Mouse (Mus musculus) erythroblast, embryonic 14.5 days (primary cell): Measurements from ENCODE around the gene Utp6.

ENCODE experiments used
- GATA1 ChIP-seq: IDR thresholded peaks from 2 replicates; pipeline ENCODE4 v1.6.1; 2012; ENCODE audit warnings: low read length, inconsistent platforms, mixed read lengths
- TAL1 ChIP-seq: IDR thresholded peaks from 3 replicates; pipeline ENCODE4 v1.6.1; 2012; ENCODE audit warnings: low read length, inconsistent platforms, mixed read lengths

DNA sequence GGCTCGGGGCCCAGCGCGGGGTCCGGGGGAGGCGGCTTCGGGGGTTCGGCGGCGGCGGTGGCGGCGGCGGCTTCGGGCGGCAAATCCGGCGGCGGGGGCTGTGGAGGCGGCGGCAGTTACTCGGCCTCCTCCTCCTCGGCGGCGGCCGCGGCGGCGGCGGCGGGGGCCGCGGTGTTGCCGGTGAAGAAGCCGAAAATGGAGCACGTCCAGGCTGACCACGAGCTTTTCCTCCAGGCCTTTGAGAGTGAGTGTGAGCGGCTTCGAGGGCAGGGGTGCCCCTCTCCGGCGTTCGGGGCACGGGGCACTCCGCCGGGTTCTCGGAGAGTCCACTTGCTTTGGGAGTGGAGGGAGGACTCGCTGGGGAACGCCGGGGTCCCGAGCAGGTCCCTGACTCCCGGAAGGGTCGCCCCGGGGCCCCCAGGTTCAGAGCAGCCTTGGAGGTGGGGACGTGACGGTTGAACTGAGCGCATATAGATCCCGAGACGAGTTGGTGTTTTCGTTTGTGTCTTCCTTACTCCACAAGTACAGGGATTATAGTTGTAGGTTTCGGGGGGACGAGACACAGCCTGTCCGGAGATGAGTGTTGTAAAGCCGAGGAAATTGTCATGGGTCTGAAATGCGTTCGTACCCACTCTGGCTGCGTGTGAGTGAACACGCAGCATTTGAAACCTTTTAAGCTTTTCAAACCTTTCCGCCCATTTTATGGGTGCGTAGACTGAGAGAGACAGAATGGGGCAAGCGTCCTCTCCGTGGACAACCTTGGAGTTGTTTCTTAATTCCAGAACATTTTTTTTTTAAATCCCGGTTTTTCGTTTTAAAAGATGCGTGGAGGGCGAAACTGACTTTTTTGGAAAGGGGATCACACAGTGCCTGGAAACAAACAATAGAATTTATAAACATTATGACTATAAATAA is 31.4 kb upstream of the Utp6 start:
- no peak for TF ChIP-seq GATA1
- TF ChIP-seq TAL1 = no peak
